Mouse (Mus musculus) bone marrow macrophage, adult 2 months (primary cell): ENCODE measurements around the gene Immp2l.

ENCODE experiments used
- CTCF ChIP-seq: IDR thresholded peaks from 2 replicates; pipeline ENCODE4 v1.5.1; 2012; ENCODE audit warnings: low read depth, mild to moderate bottlenecking, low read length, moderate library complexity
- POLR2A ChIP-seq: IDR thresholded peaks from 2 replicates; pipeline ENCODE4 v1.6.1; 2012; ENCODE audit warnings: mild to moderate bottlenecking, low read depth, low read length, borderline replicate concordance

GRCm38 (mm10) chr12:41354857-41355256 lies 331.0 kb downstream of the Immp2l start:
- TF ChIP-seq CTCF (no peak), POLR2A (no peak)
